Mouse (Mus musculus) CD8-positive naive resting alpha-beta T cell, adult 57 days (primary cell): ENCODE data around the gene Gm648. TPM values are rescaled to one million over a fixed set of nuclear protein-coding genes. Genes with fewer than 3 reads are reported as not detected.

Experiments used
- total RNA-seq: library from RNA; stranded (reverse); gene quantifications from one replicate; pipeline ENCODE4 v1.2.4, GENCODE M21; 2023

Gene Gm648
- total RNA-seq = not detected

DNA sequence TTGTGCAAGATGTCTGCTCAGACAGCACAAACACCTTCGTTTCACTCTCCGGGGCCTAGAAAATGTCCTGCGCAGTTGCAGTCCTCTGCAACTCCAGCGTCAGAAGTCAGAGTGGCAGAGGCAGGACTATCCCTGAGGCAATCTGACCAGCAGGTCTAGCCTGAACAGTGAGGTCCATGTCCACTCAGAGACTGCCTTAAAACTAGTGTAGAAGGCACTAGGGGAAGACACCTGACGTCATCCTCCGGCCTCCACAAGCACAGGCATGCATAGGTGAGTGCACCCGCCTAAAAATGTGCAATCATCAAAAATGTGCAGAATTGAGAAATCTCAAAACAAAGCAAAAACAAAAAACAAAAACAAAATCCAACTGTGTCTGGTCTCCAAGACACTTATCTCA is at the start of gene Gm648:
Gene Gm648, minus strand, starts transcription at position 101 of the 400 bp plus-strand sequence.

DNA sequence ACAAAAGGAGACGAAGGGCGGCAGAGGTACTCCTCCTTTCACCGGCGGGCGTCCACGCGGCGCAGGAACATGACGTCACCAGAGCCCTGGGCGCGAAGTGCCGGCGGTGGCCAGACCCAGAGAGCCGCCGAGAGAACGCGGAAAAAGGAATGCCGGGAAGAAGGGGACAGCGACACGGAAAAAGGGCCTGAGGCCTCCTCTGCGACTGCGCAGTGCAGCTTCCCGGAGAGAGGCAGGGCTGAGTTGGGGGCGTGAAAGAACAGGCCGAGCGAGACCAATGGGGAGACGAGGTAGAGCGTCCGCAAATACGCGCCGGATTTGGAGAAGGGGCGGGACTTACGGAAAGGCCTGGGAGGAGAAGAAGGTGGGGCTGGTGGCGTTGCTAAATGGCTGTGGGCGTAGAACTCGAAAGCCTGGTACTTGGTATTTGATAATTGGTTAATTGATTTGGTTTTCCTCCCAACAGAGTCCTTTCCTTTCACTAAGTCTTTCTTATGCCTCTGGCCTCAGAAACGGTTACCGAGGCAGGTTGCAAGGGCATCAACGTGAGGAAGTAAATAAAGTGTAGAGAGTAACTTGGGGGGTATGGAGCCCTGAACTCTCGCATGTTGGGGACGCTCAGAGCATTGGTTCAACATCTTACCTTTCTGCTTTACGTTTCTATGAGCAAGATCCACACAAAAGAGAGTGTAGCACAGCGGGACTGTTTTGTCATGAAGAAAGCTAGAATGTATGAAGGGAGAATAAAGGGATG is 48.7 kb upstream of the Gm648 start, which contains the start of gene Mmgt1:
Gene Mmgt1, minus strand, starts transcription at position 183 of the 754 bp plus-strand sequence.

DNA sequence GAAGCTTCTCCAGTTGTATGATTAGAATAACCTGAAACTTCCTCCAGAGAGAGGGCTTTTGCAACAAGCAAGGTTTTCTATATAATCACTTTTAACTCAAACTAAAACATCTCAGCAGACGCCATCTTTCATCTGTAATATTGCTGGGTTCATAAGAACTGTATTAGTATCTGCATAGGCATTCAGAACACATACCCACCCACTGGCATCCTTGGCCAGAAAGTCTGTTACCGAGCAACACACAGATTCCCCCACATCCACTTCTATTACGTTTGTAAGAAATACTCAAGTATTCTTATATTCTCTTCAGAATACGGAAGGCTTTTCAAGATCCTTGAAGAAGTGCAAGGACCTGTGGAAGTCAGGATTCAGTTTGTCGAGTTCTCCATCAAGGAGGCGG is 25.0 kb downstream of the Gm648 start, which contains the start of gene Gm10477:
Gene Gm10477, plus strand, starts transcription at position 301 of the 400 bp plus-strand sequence.

Other genes starting within 250 kb of the Gm648 start
- gene Zfp449, start 203.2 kb downstream of the Gm648 start, total RNA-seq = 0.52 TPM
- gene Smim10l2a, start 175.0 kb downstream of the Gm648 start, total RNA-seq = not detected
- gene Gm2174, start 101.6 kb downstream of the Gm648 start, total RNA-seq = not detected
- 35.1 TPM for gene Ints6l, start 94.7 kb downstream of the Gm648 start, total RNA-seq
- gene Gm10477, start 24.9 kb downstream of the Gm648 start, total RNA-seq = not detected
- 9.9 TPM for gene Mmgt1, start 48.5 kb upstream of the Gm648 start, total RNA-seq
- gene Slc9a6, start 60.2 kb upstream of the Gm648 start, total RNA-seq = 8.4 TPM
- gene Fhl1, start 182.2 kb upstream of the Gm648 start, total RNA-seq = not detected